Comparison of ENCODE assay signal across 8 mouse cellular contexts in the genomic region with DNA sequence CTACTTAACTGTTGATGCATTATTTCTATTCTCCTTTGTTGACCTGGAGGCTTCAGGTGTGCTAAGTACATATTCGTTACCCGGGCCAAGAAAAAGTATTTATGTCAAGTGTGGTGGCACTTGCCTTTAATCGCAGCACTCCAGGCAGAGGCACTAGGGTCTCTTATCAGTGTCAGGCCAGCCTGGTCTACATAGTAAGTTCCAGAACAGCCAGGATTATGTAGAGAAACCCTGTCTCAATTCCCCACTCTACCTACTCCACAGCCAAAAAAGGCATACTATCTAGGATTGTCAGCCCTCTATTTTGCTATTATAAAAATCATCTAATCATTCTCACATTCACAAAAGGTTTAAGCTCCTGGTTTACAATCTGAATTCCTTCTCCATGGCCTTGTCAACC. TPM values are rescaled to one million over a fixed set of nuclear protein-coding genes. Genes with fewer than 3 reads are reported as not detected.
DNase-seq lines count a peak whose midpoint lies in the region; ATAC-seq and TF ChIP-seq lines count a peak whose summit lies in the region.

No protein-coding gene starts in this region.

- no peak for ATAC-seq in hindbrain, embryonic 13.5 days (ENCODE audit: low FRiP score)

- no peak for TF ChIP-seq CTCF in bone marrow macrophage, adult 2 months (IDR thresholded peaks at IDR 0.05; ENCODE audit: low read depth, low read length)

- 76% methylated on average over 3 of the region's 3 CpGs for WGBS in hindbrain, embryonic 13.5 days
- 83% methylated on average over 3 of the region's 3 CpGs for WGBS in midbrain, embryonic 10.5 days

- peaks cover 16% of the 10 kb centered on the region for H3K36me3 ChIP-seq in hindbrain, embryonic 13.5 days
- H3K36me3 ChIP-seq in midbrain, embryonic 10.5 days, result peaks cover 21% of the 10 kb centered on the region; the same call in 1 of the 2 replicates

- peak overlapping the region; percentile 88; the same call in 1 of the 2 replicates for H3K9ac ChIP-seq in hindbrain, embryonic 13.5 days

- H3K4me1 ChIP-seq in bone marrow macrophage, adult 2 months (ENCODE audit: control insufficient read depth, insufficient read depth, low read length), result peaks cover 22% of the 10 kb centered on the region
- H3K4me1 ChIP-seq in hindbrain, embryonic 13.5 days (replicated peaks), result peaks cover 38% of the 10 kb centered on the region
- peaks cover 32% of the 10 kb centered on the region for H3K4me1 ChIP-seq in midbrain, embryonic 10.5 days

- no peak overlapping the region for H3K27ac ChIP-seq in bone marrow macrophage, adult 2 months (ENCODE audit: insufficient read depth, low read depth, low read length)
- no peak overlapping the region for H3K27ac ChIP-seq in hindbrain, embryonic 13.5 days
- peak overlapping the region; percentile 96 for H3K27ac ChIP-seq in midbrain, embryonic 10.5 days (replicated peaks)

- H3K27me3 ChIP-seq in hindbrain, embryonic 13.5 days, result no peaks in the 10 kb centered on the region
- H3K27me3 ChIP-seq in midbrain, embryonic 10.5 days (ENCODE audit: low read depth, poor library complexity, severe bottlenecking), result no peaks in the 10 kb centered on the region

- no peaks in the 10 kb centered on the region for H3K9me3 ChIP-seq in hindbrain, embryonic 13.5 days
- H3K9me3 ChIP-seq in midbrain, embryonic 10.5 days (replicated peaks), result no peaks in the 10 kb centered on the region

- H3K4me2 ChIP-seq in hindbrain, embryonic 13.5 days, result peak overlapping the region; percentile 87

- no peak for TF ChIP-seq POLR2A in bone marrow macrophage, adult 2 months (IDR thresholded peaks at IDR 0.05; ENCODE audit: borderline replicate concordance, low read depth, low read length)

- peak; percentile 18 for DNase-seq in embryo, embryonic 10 days (ENCODE audit: low spot score)
- no peak for DNase-seq in embryo, embryonic 9.5 days (ENCODE audit: extremely low spot score)
- no peak for DNase-seq in midbrain, embryonic 10.5 days (ENCODE audit: low spot score)
- no peak for DNase-seq in urinary bladder, postnatal 4 days (ENCODE audit: low spot score in 2 of 2)
- DNase-seq in adrenal gland, postnatal 4 days (ENCODE audit: low spot score in 2 of 2), result no peak
- DNase-seq in layer of hippocampus, postnatal 14 days (ENCODE audit: low spot score in 2 of 2), result no peak

- peak overlapping the region; percentile 79 for H3K4me3 ChIP-seq in bone marrow macrophage, adult 2 months (ENCODE audit: insufficient read depth, low read length)
- peak overlapping the region; percentile 69 for H3K4me3 ChIP-seq in hindbrain, embryonic 13.5 days
- peak overlapping the region; percentile 74 for H3K4me3 ChIP-seq in midbrain, embryonic 10.5 days

RNA-seq across cellular contexts. Expression of gene Ankfy1, which starts 0.7 kb away (rescaled TPM):
- 71.9 and 78.6 TPM in 2 replicates for polyA plus RNA-seq in bone marrow macrophage, adult 2 months (2012; ENCODE audit: insufficient read depth, insufficient read length, missing spikeins)
- 22.7 and 24.9 TPM in 2 replicates for polyA plus RNA-seq in hindbrain, embryonic 13.5 days (2015; fragmentation: Nextera tagmentation; extraction: Ambion mirVana)
- 24.6 and 29.9 TPM in 2 replicates for polyA plus RNA-seq in midbrain, embryonic 10.5 days (2016; fragmentation: Nextera tagmentation; extraction: Ambion mirVana)
- 10 to 100 TPM; 48.7 to 55.8 TPM for total RNA-seq in adrenal gland, postnatal 4 days (2021)
- total RNA-seq in layer of hippocampus, postnatal 14 days (2021), result 10 to 100 TPM; 37.9 to 38.4 TPM
